Mouse (Mus musculus): ENCODE data around the gene Mospd3. TPM values are rescaled to one million over a fixed set of nuclear protein-coding genes. Genes with fewer than 3 reads are reported as not detected.

Mospd3 gene
- polyA plus RNA-seq, 1 experiment from 2014 or later: 37.8 TPM

DNA sequence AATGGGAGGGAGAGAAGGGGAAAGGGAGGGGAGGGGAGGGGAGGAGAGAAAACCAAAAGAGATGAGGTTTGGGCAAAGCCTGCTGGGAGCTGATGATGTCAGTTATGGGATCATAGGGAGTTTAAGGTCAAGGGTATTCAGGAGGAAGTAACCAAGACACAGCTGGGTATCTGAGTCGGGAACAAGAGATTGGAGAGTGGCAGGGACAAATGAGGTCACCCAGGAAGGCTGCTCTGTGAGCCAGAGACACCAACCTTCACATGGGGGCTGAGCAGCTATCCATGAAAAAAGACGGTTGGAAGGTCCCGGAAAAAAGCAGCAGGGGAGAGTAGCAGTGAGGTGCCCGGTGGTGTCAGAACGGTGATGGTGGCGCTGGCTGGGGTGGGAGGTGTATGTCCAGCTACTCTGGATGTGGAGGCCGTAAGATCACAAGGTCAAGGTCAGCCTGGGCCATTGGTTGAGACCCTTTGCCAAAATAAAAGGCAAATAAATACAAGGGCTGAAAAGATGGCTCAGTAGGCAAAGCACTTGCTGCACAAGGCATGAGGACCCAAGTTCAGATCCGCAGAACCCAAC, 32.5 kb downstream of the Mospd3 start:
- Histone ChIP-seq H3K36me3 (ENCODE audit: insufficient read depth) (no peaks in the 10 kb centered on the region), H3K4me3 (ENCODE audit: low read depth, low read length) (no peak overlapping the region)

DNA sequence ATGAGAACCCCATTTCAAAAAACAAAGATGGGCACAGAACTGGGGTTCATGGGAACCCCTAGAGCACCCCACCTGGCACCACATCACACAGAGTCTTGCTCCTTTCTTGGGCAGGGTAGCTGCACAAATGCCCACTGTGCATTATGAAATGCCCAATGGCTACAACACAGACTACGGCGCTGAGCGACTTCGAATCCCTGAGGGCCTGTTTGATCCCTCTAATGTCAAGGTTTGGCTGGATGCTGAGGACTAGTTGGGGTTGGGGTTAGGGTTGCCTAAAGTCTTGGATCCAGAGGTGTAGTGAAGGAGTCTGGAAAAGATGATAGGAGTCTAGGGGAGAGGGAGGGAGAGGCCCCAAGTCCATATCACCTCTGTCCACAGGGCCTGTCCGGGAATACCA, 34.4 kb downstream of the Mospd3 start:
- 91% methylated on average over 5 of the region's 5 CpGs for WGBS
- Histone ChIP-seq H3K9ac (no peak overlapping the region), H3K27ac (ENCODE audit: low read depth) (no peak overlapping the region), H3K9me3 (ENCODE audit: low read depth, low read length) (no peaks in the 10 kb centered on the region), H3K4me2 (no peak overlapping the region), H3K4me1 (ENCODE audit: insufficient read depth) (peaks cover 4% of the 10 kb centered on the region; the same call in 1 of the 2 replicates), H3K4me3 (ENCODE audit: low read depth, low read length) (no peak overlapping the region), H3K27me3 (ENCODE audit: insufficient read depth, low read length) (no peaks in the 10 kb centered on the region), H3K36me3 (ENCODE audit: insufficient read depth) (no peaks in the 10 kb centered on the region)
- DNase-seq (no peak), ATAC-seq (ENCODE audit: insufficient read depth) (no peak)
- no peak for TF ChIP-seq CTCF (IDR thresholded peaks at IDR 0.05; ENCODE audit: low read depth)

More for the DNA sequence above, 32.5 kb downstream of the Mospd3 start:
- ATAC-seq (ENCODE audit: insufficient read depth): no peak
- WGBS: 73% methylated on average over 8 of the region's 8 CpGs
- no peak overlapping the region for H3K27ac ChIP-seq (ENCODE audit: low read depth)
- no peaks in the 10 kb centered on the region for H3K9me3 ChIP-seq (ENCODE audit: low read depth, low read length)
- H3K9ac ChIP-seq: no peak overlapping the region
- TF ChIP-seq CTCF (IDR thresholded peaks at IDR 0.05; ENCODE audit: low read depth): no peak
- no peaks in the 10 kb centered on the region for H3K27me3 ChIP-seq (ENCODE audit: insufficient read depth, low read length)
- DNase-seq: no peak
- H3K4me2 ChIP-seq: no peak overlapping the region
- peaks cover 4% of the 10 kb centered on the region; the same call in 1 of the 2 replicates for H3K4me1 ChIP-seq (ENCODE audit: insufficient read depth)

GRCm38 (mm10) chr5:137565744-137566143, 35.1 kb downstream of the Mospd3 start:
- WGBS: 53% methylated on average over 6 of the region's 6 CpGs
- Histone ChIP-seq H3K4me3 (ENCODE audit: low read depth, low read length) (no peak overlapping the region), H3K27ac (ENCODE audit: low read depth) (no peak overlapping the region), H3K9me3 (ENCODE audit: low read depth, low read length) (no peaks in the 10 kb centered on the region), H3K9ac (no peak overlapping the region), H3K27me3 (ENCODE audit: insufficient read depth, low read length) (no peaks in the 10 kb centered on the region), H3K4me1 (ENCODE audit: insufficient read depth) (peaks cover 4% of the 10 kb centered on the region; the same call in 1 of the 2 replicates), H3K4me2 (no peak overlapping the region), H3K36me3 (ENCODE audit: insufficient read depth) (no peaks in the 10 kb centered on the region)
- no peak for TF ChIP-seq CTCF (IDR thresholded peaks at IDR 0.05; ENCODE audit: low read depth)
- no peak for ATAC-seq (ENCODE audit: insufficient read depth)
- DNase-seq: no peak

GRCm38 (mm10) chr5:137562965-137563364, 37.9 kb downstream of the Mospd3 start:
- DNase-seq (no peak), ATAC-seq (ENCODE audit: insufficient read depth) (no peak)
- no peak overlapping the region for H3K9ac ChIP-seq
- H3K36me3 ChIP-seq (ENCODE audit: insufficient read depth): no peaks in the 10 kb centered on the region
- WGBS: 52% methylated on average over 10 of the region's 10 CpGs
- no peaks in the 10 kb centered on the region for H3K27me3 ChIP-seq (ENCODE audit: insufficient read depth, low read length)
- H3K4me1 ChIP-seq (ENCODE audit: insufficient read depth): no peaks in the 10 kb centered on the region
- H3K4me2 ChIP-seq: no peak overlapping the region
- no peak overlapping the region for H3K27ac ChIP-seq (ENCODE audit: low read depth)
- no peak overlapping the region for H3K4me3 ChIP-seq (ENCODE audit: low read depth, low read length)
- no peak for TF ChIP-seq CTCF (IDR thresholded peaks at IDR 0.05; ENCODE audit: low read depth)
- H3K9me3 ChIP-seq (ENCODE audit: low read depth, low read length): no peaks in the 10 kb centered on the region

- TF ChIP-seq CTCF (IDR thresholded peaks at IDR 0.05; ENCODE audit: low read depth): no peak
- H3K9ac ChIP-seq: no peak overlapping the region
- DNase-seq: no peak
- no peaks in the 10 kb centered on the region for H3K36me3 ChIP-seq (ENCODE audit: insufficient read depth)
- no peak overlapping the region for H3K27ac ChIP-seq (ENCODE audit: low read depth)
- no peaks in the 10 kb centered on the region for H3K4me1 ChIP-seq (ENCODE audit: insufficient read depth)
- 67% methylated on average over 6 of the region's 6 CpGs for WGBS
- ATAC-seq (ENCODE audit: insufficient read depth): no peak
- H3K4me2 ChIP-seq: no peak overlapping the region
- no peaks in the 10 kb centered on the region for H3K27me3 ChIP-seq (ENCODE audit: insufficient read depth, low read length)
- H3K9me3 ChIP-seq (ENCODE audit: low read depth, low read length): no peaks in the 10 kb centered on the region
- H3K4me3 ChIP-seq (ENCODE audit: low read depth, low read length): no peak overlapping the region
Observed at GRCm38 (mm10) chr5:137561556-137561955, 39.3 kb downstream of the Mospd3 start.

DNA sequence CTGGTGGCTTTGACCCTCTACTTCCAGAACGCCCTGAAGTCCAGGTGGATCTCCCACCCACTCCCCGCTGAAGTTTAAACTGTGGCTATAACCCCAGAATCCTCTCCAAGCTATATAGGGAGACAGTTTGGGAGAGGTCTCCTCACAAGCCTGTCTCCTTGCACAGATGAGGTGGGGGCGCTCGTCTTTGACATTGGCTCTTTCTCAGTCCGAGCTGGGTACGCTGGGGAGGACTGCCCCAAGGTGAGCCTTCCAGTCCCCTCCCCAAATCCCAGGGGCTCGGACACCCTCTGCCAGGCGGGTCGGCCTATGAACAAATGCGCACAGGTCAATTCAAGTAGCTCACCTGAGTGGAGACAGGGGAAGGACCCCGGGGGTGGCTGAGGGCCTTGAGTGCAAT, 47.0 kb downstream of the Mospd3 start:
- DNase-seq: no peak
- Histone ChIP-seq H3K9ac (no peak overlapping the region), H3K9me3 (ENCODE audit: low read depth, low read length) (no peaks in the 10 kb centered on the region), H3K27me3 (ENCODE audit: insufficient read depth, low read length) (peaks cover 16% of the 10 kb centered on the region), H3K4me2 (no peak overlapping the region; the same call in 1 of the 2 replicates), H3K36me3 (ENCODE audit: insufficient read depth) (no peaks in the 10 kb centered on the region), H3K27ac (ENCODE audit: low read depth) (no peak overlapping the region), H3K4me1 (ENCODE audit: insufficient read depth) (no peaks in the 10 kb centered on the region), H3K4me3 (ENCODE audit: low read depth, low read length) (no peak overlapping the region)
- 44% methylated on average over 11 of the region's 11 CpGs for WGBS
- TF ChIP-seq CTCF (IDR thresholded peaks at IDR 0.05; ENCODE audit: low read depth): no peak
- ATAC-seq (ENCODE audit: insufficient read depth): no peak

DNA sequence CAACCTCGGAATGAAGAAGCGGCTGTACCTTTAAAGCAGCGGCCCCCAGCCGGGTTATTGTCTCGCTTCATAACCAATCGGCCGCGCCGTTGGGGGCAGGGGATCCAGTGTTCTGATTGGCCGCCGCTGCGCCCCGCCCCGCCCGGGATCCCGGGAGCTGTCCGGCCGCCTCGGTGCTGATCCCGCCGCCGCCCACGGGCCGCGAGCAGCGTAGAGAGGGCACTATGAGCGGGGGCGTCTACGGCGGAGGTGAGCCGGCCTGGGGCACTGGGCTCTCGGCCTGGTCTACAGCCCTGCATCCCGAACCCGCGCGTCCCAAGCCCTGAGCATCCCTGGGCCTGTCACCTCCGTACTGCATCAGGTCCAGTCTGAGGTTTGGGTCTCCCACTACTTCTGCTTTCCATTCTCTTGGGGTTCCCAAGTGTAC, 47.4 kb downstream of the Mospd3 start, which contains the start of gene Actl6b:
Gene Actl6b, plus strand, starts transcription at position 107 of the 427 bp plus-strand sequence.
- no peaks in the 10 kb centered on the region for H3K36me3 ChIP-seq (ENCODE audit: insufficient read depth)
- H3K9ac ChIP-seq: no peak within 1 kb of the TSS
- no peak for TF ChIP-seq CTCF (IDR thresholded peaks at IDR 0.05; ENCODE audit: low read depth)
- peak; percentile 73 for ATAC-seq (ENCODE audit: insufficient read depth)
- DNase-seq: peak; percentile 85
- peaks cover 16% of the 10 kb centered on the region for H3K27me3 ChIP-seq (ENCODE audit: insufficient read depth, low read length)
- H3K4me3 ChIP-seq (ENCODE audit: low read depth, low read length): peak within 1 kb of the TSS; percentile 10; the same call in 1 of the 2 replicates
- WGBS: 2% methylated on average over 37 of the region's 37 CpGs
- no peak within 1 kb of the TSS for H3K27ac ChIP-seq (ENCODE audit: low read depth)
- H3K9me3 ChIP-seq (ENCODE audit: low read depth, low read length): no peaks in the 10 kb centered on the region
- H3K4me2 ChIP-seq: peak within 1 kb of the TSS; percentile 51
- no peaks in the 10 kb centered on the region for H3K4me1 ChIP-seq (ENCODE audit: insufficient read depth)
